Mouse (Mus musculus): ENCODE measurements at regions not wholly inside any gene's neighbourhood (a gene's known extent, or its start where the extent isn't known, plus 50 kb on each side); places are given as distances from the start of the nearest gene placed in this dataset.

DNA sequence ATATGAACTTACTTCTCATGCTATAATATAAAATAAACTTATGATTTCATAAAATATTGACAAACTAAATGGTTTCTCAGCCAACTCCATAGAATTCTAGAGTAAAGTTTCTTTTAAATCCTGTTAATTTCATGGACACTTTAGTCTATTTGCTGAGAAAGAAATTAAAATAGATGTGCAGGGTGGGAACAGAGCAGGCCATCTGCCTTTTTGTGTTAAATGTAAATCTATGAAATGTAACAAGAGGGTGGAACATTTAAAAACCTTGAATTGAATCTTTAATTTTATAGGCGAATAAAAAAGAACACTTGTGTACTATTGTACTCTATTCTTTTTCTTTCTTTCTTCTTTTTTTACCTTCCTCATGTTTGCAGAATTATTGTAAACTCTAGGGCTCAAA is 1050.7 kb downstream of the Tbl1xr1 start:
- no peak for DNase-seq (ENCODE audit: low spot score in 2 of 2)

- no peak for DNase-seq (ENCODE audit: low spot score in 2 of 2)
Measured at GRCm38 (mm10) chr3:23135551-23135950, 1059.1 kb downstream of the Tbl1xr1 start.

DNA sequence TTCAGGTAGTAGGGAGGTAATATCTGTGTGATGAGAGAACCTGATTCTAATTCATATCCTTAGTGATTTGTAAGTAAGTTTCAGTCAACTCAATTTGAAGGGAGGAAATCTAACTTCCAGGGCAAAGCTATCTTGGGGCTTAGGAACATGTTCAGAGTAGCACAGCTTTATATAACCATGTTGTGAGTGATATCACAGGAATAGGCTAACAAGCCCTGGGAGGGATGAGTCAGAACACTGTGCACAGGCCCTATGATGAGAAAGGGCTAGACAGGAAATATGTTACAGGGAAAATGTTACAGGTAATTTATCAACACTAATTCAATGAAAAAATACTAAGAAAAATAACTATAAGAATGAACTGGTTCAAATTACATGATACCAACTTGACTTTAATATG is 1062.5 kb downstream of the Tbl1xr1 start:
- DNase-seq (ENCODE audit: low spot score in 2 of 2) = no peak

DNA sequence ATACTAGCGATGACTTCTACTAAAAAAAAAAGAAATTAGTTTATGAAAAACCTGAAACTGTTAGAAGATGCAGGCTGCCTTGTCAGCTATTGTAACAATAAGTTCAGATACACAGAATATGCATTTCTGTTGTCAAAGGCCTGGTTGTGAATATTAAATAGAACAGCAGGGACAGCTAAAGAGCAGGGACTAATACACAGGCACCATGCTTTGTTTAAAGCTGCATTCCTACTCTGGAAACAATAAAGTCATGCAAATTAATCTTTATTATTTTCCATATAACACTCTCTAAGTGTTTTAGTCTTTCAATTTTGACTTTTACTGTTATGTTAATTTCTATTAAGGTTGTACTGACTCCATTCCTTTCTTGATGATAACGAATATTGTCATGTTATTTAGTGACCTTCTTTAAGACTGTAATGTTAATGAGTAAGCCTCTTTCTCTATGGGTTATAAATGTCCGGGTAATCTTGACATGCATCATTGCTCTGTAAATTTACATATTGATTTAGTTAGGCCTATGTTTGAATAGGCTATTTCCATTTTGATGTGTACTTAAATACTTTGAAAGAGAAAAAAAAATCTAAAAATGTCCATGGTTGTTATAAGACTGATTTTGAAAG is 1088.5 kb downstream of the Tbl1xr1 start:
- DNase-seq (ENCODE audit: low spot score in 2 of 2) = no peak

DNA sequence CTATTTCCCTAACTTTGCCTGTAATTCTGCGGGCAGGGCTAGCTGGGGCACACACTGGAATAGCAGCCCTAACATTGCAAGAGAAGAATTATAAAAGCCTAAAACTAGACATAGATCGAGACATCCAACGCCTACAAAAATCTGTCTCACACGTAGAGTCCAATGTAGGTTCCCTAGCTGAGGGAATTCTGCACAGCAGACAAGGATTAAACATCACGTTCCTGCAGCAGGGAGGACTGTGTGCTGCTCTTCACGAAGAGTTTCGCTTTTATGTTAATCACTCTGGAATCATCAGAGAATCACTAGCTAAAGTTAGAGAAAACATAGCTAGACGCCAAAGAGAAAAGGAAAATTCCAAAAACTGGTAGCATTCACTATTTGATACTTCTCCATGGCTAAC is 1106.9 kb downstream of the Tbl1xr1 start:
- DNase-seq (ENCODE audit: low spot score in 2 of 2) = no peak

DNA sequence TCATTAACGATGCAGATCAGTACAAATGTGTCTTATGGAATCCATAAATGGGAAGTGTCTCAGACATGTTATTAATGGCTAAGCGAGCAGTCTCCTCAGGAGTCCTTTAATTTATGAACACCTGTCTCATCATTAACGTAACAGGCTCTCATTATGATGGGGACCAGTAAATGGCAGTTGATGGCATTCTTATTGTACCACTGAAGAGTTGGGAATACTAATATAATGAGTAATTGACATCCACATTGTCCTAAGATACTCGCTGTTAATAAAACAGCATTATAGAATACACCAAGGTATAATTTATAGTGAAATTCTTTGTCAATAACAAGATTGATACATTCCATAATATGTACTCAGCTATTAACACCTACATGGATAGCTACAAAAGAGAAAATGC is 1112.0 kb downstream of the Tbl1xr1 start:
- DNase-seq (ENCODE audit: low spot score in 2 of 2) = no peak

- DNase-seq (ENCODE audit: low spot score in 2 of 2) = no peak
Measured at GRCm38 (mm10) chr3:23200056-23200455, 1123.6 kb downstream of the Tbl1xr1 start.

DNA sequence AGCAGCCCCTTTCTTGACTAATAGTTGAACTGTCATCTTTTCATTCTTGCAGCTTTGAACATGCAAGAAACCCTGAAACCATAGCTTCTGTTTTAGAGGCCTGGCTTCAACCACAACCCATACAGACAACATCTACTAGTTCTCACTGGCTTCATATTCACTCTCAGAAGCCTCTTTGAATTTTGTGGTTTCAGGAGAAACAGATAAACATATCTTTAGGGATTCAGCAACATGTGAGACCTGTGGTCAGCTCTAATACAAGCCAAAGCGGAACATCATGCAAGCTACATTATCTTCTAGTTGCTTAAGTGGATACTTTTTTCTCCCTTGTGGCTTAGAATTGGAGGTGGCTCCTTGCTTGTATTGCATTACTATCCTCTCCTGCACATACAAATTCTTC is 1138.0 kb downstream of the Tbl1xr1 start:
- DNase-seq (ENCODE audit: low spot score in 2 of 2) = no peak

DNA sequence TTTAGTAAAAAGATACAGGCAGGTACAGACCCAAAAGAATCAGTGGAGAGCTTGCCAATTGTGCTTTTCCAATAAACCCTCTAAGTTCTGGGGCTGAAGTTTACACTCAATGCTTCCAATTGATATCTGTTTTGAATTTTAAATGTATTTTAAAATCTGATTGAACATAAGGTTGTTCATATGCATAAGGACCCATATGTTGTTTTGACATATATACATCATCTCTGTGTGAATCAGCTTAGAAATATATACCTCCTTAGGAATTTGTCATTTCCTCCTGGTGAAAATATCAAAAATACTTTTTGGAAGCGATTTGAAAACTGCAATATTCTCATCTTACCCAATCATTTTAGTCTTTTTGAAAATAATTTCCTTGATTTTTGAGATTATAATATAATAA is 1140.3 kb downstream of the Tbl1xr1 start:
- no peak for DNase-seq (ENCODE audit: low spot score in 2 of 2)

DNA sequence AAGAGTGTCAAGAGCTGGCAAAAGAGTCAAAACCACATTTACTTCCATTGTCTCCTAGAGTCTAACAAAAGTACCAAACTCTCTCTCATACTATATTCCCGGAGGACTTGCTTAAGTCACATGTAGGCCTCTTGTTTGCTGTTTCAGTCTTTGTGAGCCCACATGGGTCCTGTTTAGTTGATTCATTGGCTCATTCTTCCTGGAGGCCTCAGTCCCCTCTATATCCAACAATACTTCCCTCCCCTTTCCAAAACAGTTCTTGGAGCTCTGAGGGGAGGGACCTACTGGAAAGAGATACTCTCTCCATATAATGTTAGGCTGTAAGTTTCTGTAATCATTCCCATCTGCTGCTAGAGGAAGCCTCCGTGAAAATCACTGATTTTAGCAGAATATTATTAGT is 1171.8 kb downstream of the Tbl1xr1 start:
- no peak for DNase-seq (ENCODE audit: low spot score in 2 of 2)

DNA sequence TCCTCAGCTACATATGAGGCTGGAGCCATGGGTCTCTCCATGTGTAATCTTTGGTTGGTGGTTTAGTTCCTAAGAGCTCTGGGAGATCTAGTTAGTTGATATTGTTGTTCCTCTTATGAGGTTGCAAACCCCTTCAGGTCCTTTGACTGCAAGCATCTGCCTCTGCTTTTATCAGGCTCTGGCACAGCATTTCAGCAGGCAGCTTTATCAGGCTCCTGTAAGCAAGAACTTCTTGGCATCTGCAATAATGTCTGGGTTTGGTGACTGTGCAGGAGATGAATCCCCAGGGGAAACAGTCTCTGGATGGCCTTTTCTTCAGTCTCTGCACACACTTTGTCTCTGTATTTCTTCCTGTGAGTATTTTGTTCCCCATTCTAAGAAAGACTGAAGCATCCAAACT is 1175.7 kb downstream of the Tbl1xr1 start:
- DNase-seq (ENCODE audit: low spot score in 2 of 2) = no peak

- no peak for DNase-seq (ENCODE audit: low spot score in 2 of 2)
Measured at GRCm38 (mm10) chr3:23298818-23299217, 1222.4 kb downstream of the Tbl1xr1 start.

DNA sequence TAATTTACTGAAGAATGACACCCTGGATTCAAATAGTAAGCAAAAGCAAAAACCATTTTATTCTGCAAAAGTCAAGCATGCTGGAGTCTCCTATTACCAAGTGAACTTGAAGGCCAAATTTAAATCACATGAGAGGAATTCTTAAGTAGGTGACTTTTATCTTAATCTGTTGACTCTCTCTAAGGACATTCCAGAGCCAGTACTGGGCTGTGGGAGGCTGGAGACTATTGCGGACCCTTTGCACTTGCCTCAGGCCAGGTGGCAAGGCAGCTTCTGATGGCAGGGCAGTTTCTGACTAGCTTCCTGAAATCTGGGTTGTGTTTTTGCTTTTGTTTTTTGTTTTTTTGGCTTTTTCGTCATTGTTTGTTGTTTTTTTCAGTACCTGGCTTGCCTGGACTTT is 1257.8 kb downstream of the Tbl1xr1 start:
- DNase-seq (ENCODE audit: low spot score in 2 of 2) = no peak

DNA sequence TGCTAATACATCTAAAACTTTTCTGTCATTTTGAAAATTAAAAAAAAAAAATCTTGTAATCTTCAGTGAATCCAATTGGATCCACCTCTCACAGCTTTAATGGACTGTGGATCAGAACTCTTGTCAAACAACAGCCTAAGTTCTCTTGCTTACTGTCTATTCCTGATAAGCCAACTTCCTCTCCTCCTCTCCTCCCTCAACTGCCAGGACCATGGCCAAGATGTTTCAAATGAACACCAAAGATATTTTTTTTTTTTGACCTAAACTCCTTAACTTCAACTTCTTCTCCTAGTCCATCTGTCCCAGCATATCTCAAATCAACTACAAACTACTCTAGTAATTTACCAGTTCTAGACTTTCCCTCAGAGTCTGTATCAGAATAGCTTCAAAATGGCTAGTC is 1258.5 kb downstream of the Tbl1xr1 start:
- no peak for DNase-seq (ENCODE audit: low spot score in 2 of 2)

GRCm38 (mm10) chr3:23374341-23374740 is 1297.9 kb downstream of the Tbl1xr1 start:
- DNase-seq (ENCODE audit: low spot score in 2 of 2) = no peak

GRCm38 (mm10) chr3:23404877-23405276 is 1328.4 kb downstream of the Tbl1xr1 start:
- no peak for DNase-seq (ENCODE audit: low spot score in 2 of 2)

- no peak for DNase-seq (ENCODE audit: low spot score in 2 of 2)
Measured at GRCm38 (mm10) chr3:23409431-23409830, 1333.0 kb downstream of the Tbl1xr1 start.

- no peak for DNase-seq (ENCODE audit: low spot score in 2 of 2)
Measured at GRCm38 (mm10) chr3:23426956-23427355, 1350.5 kb downstream of the Tbl1xr1 start.

GRCm38 (mm10) chr3:23435016-23435415 is 1358.6 kb downstream of the Tbl1xr1 start:
- DNase-seq (ENCODE audit: low spot score in 2 of 2) = no peak

DNA sequence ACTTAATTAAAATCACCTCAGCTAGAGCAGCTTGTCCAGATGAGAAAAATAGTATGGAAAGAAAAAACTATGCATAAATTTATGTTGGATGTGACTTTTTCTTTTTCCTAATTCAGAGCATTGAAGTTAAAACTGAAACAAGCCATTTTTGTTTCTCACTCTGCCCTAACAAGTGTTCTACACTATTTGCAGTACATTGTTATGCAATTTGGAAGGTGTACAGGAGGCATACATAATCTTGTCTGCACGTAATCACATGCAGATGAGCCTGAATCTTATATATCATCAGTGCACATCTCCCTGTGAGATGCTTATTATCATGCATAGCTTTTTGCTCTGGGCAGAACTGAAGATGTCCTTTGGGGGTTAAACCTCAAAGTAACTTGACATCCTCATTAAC is 1381.3 kb downstream of the Tbl1xr1 start:
- no peak for DNase-seq (ENCODE audit: low spot score in 2 of 2)

GRCm38 (mm10) chr3:23499889-23500288 is 1423.4 kb downstream of the Tbl1xr1 start:
- no peak for DNase-seq (ENCODE audit: low spot score in 2 of 2)

- no peak for DNase-seq (ENCODE audit: low spot score in 2 of 2)
Measured at GRCm38 (mm10) chr3:23547546-23547945, 1471.1 kb downstream of the Tbl1xr1 start.

DNA sequence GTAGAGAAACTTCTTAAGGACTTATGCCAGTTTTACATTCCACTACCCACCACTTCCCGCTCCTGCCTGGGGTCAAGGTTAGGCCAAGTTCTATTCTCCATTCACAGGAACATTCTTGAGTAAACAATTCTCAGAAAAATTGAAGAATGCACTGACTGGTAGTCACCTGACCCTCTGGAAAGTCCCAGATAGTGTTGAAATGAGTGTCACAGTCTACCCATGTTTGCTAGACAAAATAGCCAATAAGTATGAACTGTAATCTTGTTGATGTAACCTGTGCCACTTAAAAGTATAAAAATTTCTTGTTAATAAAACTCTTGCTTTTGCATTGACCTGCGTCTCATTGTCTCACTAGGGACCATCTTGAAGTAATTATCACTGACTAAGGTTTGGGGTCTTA is 1487.9 kb downstream of the Tbl1xr1 start:
- DNase-seq (ENCODE audit: low spot score in 2 of 2) = no peak

DNA sequence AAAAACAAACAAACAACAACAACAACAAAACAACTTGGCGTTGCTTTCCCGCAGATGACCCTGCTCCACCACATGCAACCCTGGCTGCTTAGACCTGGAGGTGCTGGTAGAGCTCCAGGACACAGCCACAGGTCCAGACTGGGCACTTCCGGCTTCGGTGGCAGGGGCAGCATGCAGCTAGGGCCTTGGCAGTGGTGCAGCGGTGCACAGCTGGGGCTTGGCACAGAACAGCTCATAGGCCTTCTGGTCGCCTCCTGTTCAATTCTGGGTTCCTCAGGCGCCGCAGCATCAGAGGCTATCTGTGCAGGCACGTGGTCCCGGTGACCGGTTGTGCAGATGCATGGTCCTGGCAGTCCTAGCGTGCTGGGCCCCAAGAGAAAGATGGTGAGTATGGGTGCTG is 1492.4 kb downstream of the Tbl1xr1 start:
- DNase-seq (ENCODE audit: low spot score in 2 of 2) = no peak
